Mouse (Mus musculus): ENCODE data around the gene Olfr654. TPM values are rescaled to one million over a fixed set of nuclear protein-coding genes. Genes with fewer than 3 reads are reported as not detected.

The Olfr654 gene
- polyA plus RNA-seq, 1 experiment from 2014 or later, result not detected

Other genes starting within 250 kb of the Olfr654 start
- 2.4 and 2.5 TPM in 2 replicates for gene Trim12c, start 233.7 kb upstream of the Olfr654 start, polyA plus RNA-seq (2015; fragmentation: Nextera tagmentation; extraction: Ambion mirVana)
- 0.19 and 0.33 TPM in 2 replicates for gene Trim30b, start 217.1 kb upstream of the Olfr654 start, polyA plus RNA-seq (2015; fragmentation: Nextera tagmentation; extraction: Ambion mirVana)
- 0.35 and 0.54 TPM in 2 replicates for gene Trim30c, start 186.2 kb upstream of the Olfr654 start, polyA plus RNA-seq (2015; fragmentation: Nextera tagmentation; extraction: Ambion mirVana)
- gene Trim30a, start 121.8 kb upstream of the Olfr654 start, polyA plus RNA-seq (2015; fragmentation: Nextera tagmentation; extraction: Ambion mirVana), result 1.8 and 2.2 TPM in 2 replicates
- 0.64 and 0.74 TPM in 2 replicates for gene Trim30d, start 79.2 kb upstream of the Olfr654 start, polyA plus RNA-seq (2015; fragmentation: Nextera tagmentation; extraction: Ambion mirVana)
- gene Olfr651, start 36.9 kb upstream of the Olfr654 start, polyA plus RNA-seq (2015; fragmentation: Nextera tagmentation; extraction: Ambion mirVana), result not detected in 2 replicates
- not detected in 2 replicates for gene Olfr652, start 26.1 kb upstream of the Olfr654 start, polyA plus RNA-seq (2015; fragmentation: Nextera tagmentation; extraction: Ambion mirVana)
- gene Olfr653, start 9.7 kb upstream of the Olfr654 start, polyA plus RNA-seq (2015; fragmentation: Nextera tagmentation; extraction: Ambion mirVana), result not detected in 2 replicates
- gene Olfr655, start 14.8 kb downstream of the Olfr654 start, polyA plus RNA-seq (2015; fragmentation: Nextera tagmentation; extraction: Ambion mirVana), result not detected in 2 replicates
- gene Olfr656, start 26.9 kb downstream of the Olfr654 start, polyA plus RNA-seq (2015; fragmentation: Nextera tagmentation; extraction: Ambion mirVana), result not detected in 2 replicates
- not detected in 2 replicates for gene Olfr657, start 37.8 kb downstream of the Olfr654 start, polyA plus RNA-seq (2015; fragmentation: Nextera tagmentation; extraction: Ambion mirVana)
- gene Olfr658, start 60.3 kb downstream of the Olfr654 start, polyA plus RNA-seq (2015; fragmentation: Nextera tagmentation; extraction: Ambion mirVana), result not detected in 2 replicates
- not detected in 2 replicates for gene Olfr659, start 79.7 kb downstream of the Olfr654 start, polyA plus RNA-seq (2015; fragmentation: Nextera tagmentation; extraction: Ambion mirVana)
- gene Olfr661, start 99.5 kb downstream of the Olfr654 start, polyA plus RNA-seq (2015; fragmentation: Nextera tagmentation; extraction: Ambion mirVana), result not detected in 2 replicates
- not detected in 2 replicates for gene Usp17le, start 190.4 kb downstream of the Olfr654 start, polyA plus RNA-seq (2015; fragmentation: Nextera tagmentation; extraction: Ambion mirVana)